Mouse (Mus musculus): ENCODE data around the gene Plin1.

DNA sequence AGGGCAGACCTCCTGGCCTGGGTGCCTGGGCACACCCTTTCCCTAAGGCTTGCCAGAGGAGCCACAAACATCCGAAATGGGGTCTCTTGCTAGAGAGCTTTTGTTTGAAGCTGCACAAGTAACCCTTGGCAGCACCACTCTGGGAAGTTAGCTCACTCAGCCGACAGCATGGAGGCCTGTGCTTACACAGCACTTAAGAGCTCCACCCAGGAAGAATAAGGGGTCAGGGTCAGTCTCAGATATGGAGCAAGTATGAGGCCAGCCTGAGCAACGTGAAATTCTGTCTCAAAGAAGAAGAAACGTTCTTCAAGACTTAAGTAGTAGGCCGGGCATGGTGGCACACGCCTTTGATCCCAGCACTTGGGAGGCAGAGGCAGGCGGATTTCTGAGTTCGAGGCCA is 29.4 kb upstream of the Plin1 start:
- TF ChIP-seq CTCF (IDR thresholded peaks at IDR 0.05; ENCODE audit: low read depth, low read length) (no peak), POLR2A (IDR thresholded peaks at IDR 0.05; ENCODE audit: extremely low read depth, insufficient read depth, low read length) (no peak)

Data from liver, adult 2 months (tissue).